Mouse (Mus musculus) mouse trophoblast stem cell (cell line): ENCODE measurements around the gene Msn.
"Not testable (repeated sequence)": the region's sequence is repeated elsewhere in the genome, so short reads cannot be mapped to it uniquely, and the experiment has no call there.

Experiments
- in situ Hi-C, 2 experiments: fragments of 300-500 bp; cut with MseI, MboI; formaldehyde crosslinking; loops; 2 replicates in 1 of 2; 3 replicates in 1 of 2; pipeline ENCODE4 v1.15.1; 2025

Gene Msn

GRCm38 (mm10) chrX:96144960-96145488, 49.2 kb downstream of the Msn start:
- in situ Hi-C loops: no loop called here

- in situ Hi-C loops: no loop called here
Observed at GRCm38 (mm10) chrX:96148217-96148616, 52.4 kb downstream of the Msn start.

DNA sequence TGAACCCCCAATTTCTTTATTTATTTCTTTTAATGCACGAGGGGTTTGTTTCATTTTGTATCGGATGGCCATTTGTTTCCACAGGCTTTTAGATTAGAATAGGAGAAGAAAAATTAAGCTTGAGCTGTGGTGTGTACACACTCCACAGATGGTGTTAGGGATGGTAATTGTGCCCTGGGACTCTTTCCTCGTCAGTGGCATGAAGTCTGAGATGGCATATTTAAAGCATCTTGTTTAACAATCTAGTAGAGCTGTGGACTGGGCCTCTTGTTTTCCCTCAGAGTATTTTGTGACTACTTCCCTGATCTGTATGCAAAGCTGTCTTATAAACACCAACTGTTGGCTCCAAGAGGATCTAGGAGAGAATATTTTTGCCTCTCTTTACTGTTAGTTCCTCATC, 57.5 kb downstream of the Msn start:
- in situ Hi-C loops: no loop called here

- in situ Hi-C loops: no loop called here
Observed at GRCm38 (mm10) chrX:96157936-96158335, 62.1 kb downstream of the Msn start.

DNA sequence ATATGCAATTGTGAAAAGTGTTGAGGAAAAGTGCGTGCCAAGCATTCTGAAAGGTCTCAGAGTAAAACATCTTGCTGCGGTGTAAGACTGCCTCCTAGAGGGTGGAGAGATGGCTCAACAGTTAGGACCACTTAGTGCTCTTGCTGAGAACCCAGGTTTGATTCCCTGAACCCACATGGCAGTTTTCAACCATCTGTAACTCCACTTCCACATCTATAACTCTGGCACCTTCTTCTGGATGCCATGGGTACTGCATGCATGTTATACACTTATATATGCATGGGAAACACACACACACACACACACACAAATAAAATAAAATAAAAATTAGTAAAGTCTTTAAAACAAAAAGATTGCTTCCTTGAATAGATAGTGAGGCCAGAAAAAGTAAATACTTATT, 66.7 kb downstream of the Msn start:
- in situ Hi-C loops: no loop called here

GRCm38 (mm10) chrX:96171645-96172388, 76.0 kb downstream of the Msn start:
- in situ Hi-C loops: loop anchor here in 1 of 2 experiments (10.0 kb wide), 1 partner anchor 157 kb away; no protein-coding TSS in a partner anchor

DNA sequence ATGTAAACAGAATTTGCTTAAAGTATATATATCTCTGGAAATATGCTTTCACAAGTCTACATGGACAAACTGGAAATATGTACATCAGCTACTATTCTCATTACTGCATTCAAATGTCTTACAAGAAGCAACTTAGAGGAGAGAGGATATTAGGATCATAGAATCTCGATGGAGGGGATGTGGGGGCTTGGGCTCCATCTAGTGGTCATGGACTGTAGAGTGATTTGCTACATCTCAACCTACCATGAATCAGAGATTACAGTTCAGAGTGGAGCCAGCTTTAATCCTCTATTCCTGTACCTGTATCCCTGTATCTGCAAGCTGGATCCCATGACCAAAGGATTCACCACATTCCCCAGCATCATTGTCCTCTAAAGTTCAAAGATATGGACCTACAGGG, 82.6 kb downstream of the Msn start:
- in situ Hi-C loops: loop anchor here in 1 of 2 experiments (10.0 kb wide), 1 partner anchor 164 kb away; no protein-coding TSS in a partner anchor

DNA sequence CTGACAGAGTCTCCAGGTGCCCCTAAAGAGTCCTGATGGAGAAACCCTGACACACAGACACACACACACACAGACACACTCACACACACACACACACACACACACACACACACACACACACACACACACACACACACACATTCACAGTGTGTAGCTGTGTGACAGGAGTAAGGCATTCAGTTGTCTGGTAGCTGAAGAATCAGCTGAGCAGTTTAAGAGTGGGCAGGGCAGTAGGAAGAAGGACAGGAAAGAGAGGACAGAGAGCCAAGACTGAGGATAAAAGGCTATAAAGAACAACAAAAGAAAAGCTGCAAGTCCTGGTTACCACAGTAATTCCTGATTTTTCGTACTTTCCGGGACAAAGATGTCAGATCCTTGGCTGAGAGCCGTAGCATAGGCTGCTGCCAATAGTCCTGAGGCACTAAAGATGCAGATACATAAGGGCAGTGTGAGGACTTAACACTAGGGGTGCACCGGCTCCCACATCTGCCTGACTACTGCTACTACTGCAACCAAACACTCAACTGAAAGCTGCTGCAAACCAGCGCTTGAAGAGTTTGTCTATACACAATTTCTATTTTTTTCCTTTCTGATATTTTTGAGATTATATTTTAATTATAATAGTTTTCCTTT, 88.4 kb downstream of the Msn start:
- in situ Hi-C loops: no loop called here

GRCm38 (mm10) chrX:96205143-96205542, 109.3 kb downstream of the Msn start:
- in situ Hi-C loops: not testable (repeated sequence)

- in situ Hi-C loops: no loop called here
Observed at GRCm38 (mm10) chrX:96206872-96207271, 111.0 kb downstream of the Msn start.

GRCm38 (mm10) chrX:96218088-96218487, 122.2 kb downstream of the Msn start:
- in situ Hi-C loops: no loop called here
